Mouse (Mus musculus): ENCODE data around the gene Rpl22. TPM values are rescaled to one million over a fixed set of nuclear protein-coding genes. Genes with fewer than 3 reads are reported as not detected.

Gene Rpl22
- polyA plus RNA-seq, 1 experiment from 2014 or later: 358 TPM

DNA sequence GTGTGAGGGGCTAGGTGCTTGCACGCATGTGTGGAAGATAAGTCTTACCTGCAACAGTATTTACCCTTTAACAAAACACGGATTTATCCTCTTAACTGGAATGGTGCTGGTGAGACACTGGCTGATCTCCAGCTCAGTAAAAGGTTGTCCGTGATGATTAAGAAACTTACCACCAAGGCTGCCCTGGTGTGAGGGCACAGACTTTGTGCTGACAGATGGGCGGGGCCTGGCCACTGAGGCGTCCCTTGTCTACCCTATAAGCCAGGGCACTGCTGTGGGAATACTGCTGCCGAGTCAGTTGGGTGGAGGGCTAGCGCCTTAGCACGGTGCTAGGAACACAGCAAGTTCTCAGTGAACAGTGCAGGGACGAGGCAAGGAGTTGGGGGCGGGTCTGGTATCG is 23.5 kb upstream of the Rpl22 start:
- H3K27ac ChIP-seq (replicated peaks): no peak overlapping the region
- peaks cover 6% of the 10 kb centered on the region; the same call in 1 of the 2 replicates for H3K27me3 ChIP-seq (ENCODE audit: low read depth, poor library complexity, severe bottlenecking)
- H3K36me3 ChIP-seq: peaks cover 65% of the 10 kb centered on the region
- peaks cover 25% of the 10 kb centered on the region for H3K4me1 ChIP-seq
- H3K4me3 ChIP-seq: no peak overlapping the region
- DNase-seq (ENCODE audit: low spot score): no peak
- WGBS: 64% methylated on average over 11 of the region's 11 CpGs
- H3K9me3 ChIP-seq (replicated peaks): no peaks in the 10 kb centered on the region

DNA sequence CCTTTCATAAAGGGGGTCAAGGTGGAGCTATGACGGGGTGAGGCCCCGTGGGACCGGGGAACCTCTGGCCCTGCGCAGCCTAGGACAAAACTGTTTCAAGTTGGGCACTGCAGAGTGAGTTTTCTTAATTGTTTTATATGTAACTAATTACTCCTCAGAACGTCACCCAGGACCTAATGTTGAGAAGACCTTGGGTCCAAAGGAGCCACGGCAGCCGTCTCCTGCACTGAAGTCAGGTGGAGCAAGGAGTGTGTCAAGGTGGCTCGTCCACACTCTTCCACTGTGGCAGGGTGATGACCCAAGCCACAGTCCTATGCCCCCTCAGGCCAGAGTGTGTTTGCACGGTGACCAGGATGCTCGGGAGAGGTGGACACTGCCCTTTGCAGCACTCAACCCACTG is 22.4 kb upstream of the Rpl22 start:
- Histone ChIP-seq H3K4me3 (no peak overlapping the region), H3K9me3 (replicated peaks) (no peaks in the 10 kb centered on the region), H3K27ac (replicated peaks) (no peak overlapping the region), H3K4me1 (peaks cover 16% of the 10 kb centered on the region), H3K36me3 (peaks cover 68% of the 10 kb centered on the region), H3K27me3 (ENCODE audit: low read depth, poor library complexity, severe bottlenecking) (peaks cover 6% of the 10 kb centered on the region; the same call in 1 of the 2 replicates)
- no peak for DNase-seq (ENCODE audit: low spot score)
- 94% methylated on average over 10 of the region's 10 CpGs for WGBS

DNA sequence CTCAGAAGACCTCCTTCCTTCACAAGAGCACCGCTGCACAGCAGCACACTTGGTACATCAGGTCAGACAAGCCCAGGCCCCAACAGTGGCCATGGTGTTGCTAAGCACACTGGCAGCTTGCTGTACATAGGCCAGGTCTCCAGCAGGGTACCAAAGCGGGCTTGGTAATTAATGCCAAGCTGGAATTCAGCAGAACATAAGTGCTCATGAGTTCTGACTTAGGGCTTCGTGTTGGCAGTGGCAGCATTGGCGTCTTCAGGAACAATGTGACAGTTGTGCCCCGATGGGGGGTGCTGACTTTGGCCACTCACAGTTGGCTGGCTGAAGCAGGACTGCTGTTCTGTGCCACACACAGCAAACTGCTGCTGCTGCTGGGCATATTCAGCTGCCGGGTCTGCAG is 20.9 kb upstream of the Rpl22 start:
- DNase-seq (ENCODE audit: low spot score): no peak
- Histone ChIP-seq H3K9me3 (replicated peaks) (no peaks in the 10 kb centered on the region), H3K27me3 (ENCODE audit: low read depth, poor library complexity, severe bottlenecking) (peaks cover 5% of the 10 kb centered on the region), H3K36me3 (peaks cover 67% of the 10 kb centered on the region), H3K4me3 (no peak overlapping the region), H3K27ac (replicated peaks) (no peak overlapping the region), H3K4me1 (peaks cover 6% of the 10 kb centered on the region)
- 94% methylated on average over 6 of the region's 6 CpGs for WGBS

DNA sequence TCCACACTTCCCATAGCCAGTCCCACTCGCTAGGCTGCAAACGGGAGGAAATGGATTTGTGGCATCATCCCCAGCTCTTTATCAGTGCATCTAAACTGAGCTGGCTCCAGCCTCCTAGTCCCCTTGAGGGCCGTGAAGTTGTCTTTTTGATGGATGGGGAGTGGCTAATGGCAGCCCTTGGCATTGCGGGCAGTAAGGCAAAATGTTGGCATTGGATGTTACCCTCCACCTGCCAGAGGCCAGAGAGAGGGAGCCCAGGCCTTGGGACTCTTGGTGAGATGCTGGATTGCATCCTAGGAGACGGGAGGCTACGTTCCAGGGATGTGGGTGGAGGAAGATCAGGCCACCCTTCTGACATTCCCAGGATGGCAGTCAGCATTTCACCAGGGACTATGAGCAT is 19.6 kb upstream of the Rpl22 start:
- H3K36me3 ChIP-seq: peaks cover 54% of the 10 kb centered on the region
- peaks cover 6% of the 10 kb centered on the region for H3K4me1 ChIP-seq
- H3K9me3 ChIP-seq (replicated peaks): no peaks in the 10 kb centered on the region
- no peak overlapping the region for H3K27ac ChIP-seq (replicated peaks)
- peaks cover 18% of the 10 kb centered on the region for H3K27me3 ChIP-seq (ENCODE audit: low read depth, poor library complexity, severe bottlenecking)
- 89% methylated on average over 6 of the region's 6 CpGs for WGBS
- no peak for DNase-seq (ENCODE audit: low spot score)
- H3K4me3 ChIP-seq: no peak overlapping the region

DNA sequence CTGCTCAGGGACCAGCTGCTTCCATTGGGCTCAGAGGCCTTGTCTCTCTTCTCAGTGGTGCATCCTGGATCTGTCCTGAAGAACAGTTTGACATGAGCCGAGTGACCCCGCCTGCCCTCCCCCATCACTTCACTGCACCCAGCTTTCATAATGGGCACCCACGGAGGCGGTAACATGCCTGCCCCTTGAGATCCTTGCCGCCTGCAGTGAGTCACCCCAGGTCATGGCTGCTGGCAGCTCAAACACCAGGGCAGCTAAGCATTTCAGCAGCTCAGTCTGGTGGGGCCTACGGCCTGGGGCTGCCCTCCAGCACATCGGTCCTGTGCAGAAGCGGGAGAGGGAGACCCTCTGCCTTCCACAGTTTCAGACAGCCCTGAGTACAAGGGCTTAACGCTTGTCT is 18.0 kb upstream of the Rpl22 start:
- Histone ChIP-seq H3K4me1 (peaks cover 8% of the 10 kb centered on the region), H3K4me3 (no peak overlapping the region), H3K9me3 (replicated peaks) (no peaks in the 10 kb centered on the region), H3K27ac (replicated peaks) (no peak overlapping the region), H3K36me3 (peaks cover 39% of the 10 kb centered on the region), H3K27me3 (ENCODE audit: low read depth, poor library complexity, severe bottlenecking) (peaks cover 33% of the 10 kb centered on the region)
- 84% methylated on average over 9 of the region's 9 CpGs for WGBS
- DNase-seq (ENCODE audit: low spot score): no peak

DNA sequence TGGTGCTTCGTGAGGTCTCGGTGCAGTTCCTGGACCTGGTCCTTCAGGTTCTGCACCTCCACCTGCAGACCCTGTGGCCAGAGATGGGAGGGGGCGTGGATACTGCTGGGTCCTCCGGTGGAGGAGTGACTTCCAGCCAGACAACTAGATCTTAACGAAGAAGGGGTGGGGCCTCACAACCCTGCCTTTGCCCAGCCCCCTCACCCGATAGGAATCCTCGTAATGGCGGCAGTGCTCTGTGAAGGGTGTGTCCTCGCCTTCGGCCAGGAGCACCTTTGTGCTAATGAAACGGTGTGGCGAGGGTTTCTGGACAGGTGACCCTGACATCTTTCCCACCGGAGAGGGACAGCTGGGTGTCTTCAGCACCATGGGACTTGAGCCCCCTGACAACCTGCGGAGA is 13.4 kb upstream of the Rpl22 start:
- Histone ChIP-seq H3K36me3 (peaks cover 5% of the 10 kb centered on the region), H3K27me3 (ENCODE audit: low read depth, poor library complexity, severe bottlenecking) (peaks cover 80% of the 10 kb centered on the region), H3K27ac (replicated peaks) (no peak overlapping the region), H3K9me3 (replicated peaks) (no peaks in the 10 kb centered on the region), H3K4me1 (peaks cover 34% of the 10 kb centered on the region), H3K4me3 (peak overlapping the region; percentile 52)
- no peak for DNase-seq (ENCODE audit: low spot score)
- 4% methylated on average over 14 of the region's 14 CpGs for WGBS

DNA sequence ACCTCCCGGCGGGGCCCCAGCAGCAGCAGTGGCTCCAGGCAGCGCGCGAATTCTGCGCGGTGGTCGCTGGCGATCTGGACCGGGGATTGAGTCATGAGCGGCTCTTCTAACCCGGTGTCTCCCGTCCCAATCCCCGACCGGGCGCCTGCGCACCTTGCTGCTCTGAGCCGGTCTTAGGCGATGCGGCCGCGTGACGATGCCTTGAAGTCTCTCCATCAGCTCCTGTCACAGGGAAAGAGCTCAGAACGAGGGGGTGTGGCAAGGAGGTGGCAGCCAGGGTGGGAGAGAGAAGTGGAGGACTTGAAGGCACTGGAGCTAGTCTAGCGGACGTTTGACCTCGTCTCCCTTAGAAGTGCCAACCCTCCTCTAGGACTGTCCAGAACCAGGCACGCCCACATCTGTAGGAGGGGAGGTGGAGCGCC is 12.3 kb upstream of the Rpl22 start:
- peaks cover 38% of the 10 kb centered on the region for H3K4me1 ChIP-seq

DNA sequence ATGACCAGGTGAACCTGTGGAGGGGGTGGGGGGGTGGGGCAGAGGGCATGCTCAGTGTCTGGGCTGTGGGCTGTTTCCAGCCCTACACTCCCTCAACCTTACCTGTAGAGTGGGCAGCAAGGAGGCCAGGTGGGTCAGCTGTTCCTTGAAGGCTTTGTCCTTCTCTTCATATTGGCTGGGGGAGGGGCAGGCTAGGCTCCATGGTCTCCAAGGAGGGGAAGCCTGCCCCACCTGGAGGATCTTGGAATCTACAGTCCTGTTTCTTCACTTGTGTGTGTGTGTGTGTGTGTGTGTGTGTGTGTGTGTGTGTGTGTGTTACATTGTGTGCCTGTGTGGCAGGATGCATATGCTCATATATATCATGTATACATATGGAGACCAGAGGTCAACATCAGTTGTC is 11.6 kb upstream of the Rpl22 start:
- Histone ChIP-seq H3K27ac (replicated peaks) (no peak overlapping the region), H3K9me3 (replicated peaks) (no peaks in the 10 kb centered on the region), H3K36me3 (no peaks in the 10 kb centered on the region; the same call in 1 of the 2 replicates), H3K4me3 (peak overlapping the region; percentile 52; the same call in 1 of the 2 replicates), H3K27me3 (ENCODE audit: low read depth, poor library complexity, severe bottlenecking) (peaks cover 94% of the 10 kb centered on the region), H3K4me1 (peaks cover 46% of the 10 kb centered on the region)
- no peak for DNase-seq (ENCODE audit: low spot score)

More for the DNA sequence above, 12.3 kb upstream of the Rpl22 start:
- under 1% methylated on average over 29 of the region's 29 CpGs for WGBS
- H3K4me3 ChIP-seq: peak overlapping the region; percentile 52
- 0 out of 2 replicates have a peak overlapping the region, but pooled peaks have one; percentile 23 for H3K27ac ChIP-seq (replicated peaks)
- peaks cover 3% of the 10 kb centered on the region for H3K36me3 ChIP-seq
- H3K9me3 ChIP-seq (replicated peaks): no peaks in the 10 kb centered on the region
- peak; percentile 56 for DNase-seq (ENCODE audit: low spot score)
- peaks cover 90% of the 10 kb centered on the region for H3K27me3 ChIP-seq (ENCODE audit: low read depth, poor library complexity, severe bottlenecking)

DNA sequence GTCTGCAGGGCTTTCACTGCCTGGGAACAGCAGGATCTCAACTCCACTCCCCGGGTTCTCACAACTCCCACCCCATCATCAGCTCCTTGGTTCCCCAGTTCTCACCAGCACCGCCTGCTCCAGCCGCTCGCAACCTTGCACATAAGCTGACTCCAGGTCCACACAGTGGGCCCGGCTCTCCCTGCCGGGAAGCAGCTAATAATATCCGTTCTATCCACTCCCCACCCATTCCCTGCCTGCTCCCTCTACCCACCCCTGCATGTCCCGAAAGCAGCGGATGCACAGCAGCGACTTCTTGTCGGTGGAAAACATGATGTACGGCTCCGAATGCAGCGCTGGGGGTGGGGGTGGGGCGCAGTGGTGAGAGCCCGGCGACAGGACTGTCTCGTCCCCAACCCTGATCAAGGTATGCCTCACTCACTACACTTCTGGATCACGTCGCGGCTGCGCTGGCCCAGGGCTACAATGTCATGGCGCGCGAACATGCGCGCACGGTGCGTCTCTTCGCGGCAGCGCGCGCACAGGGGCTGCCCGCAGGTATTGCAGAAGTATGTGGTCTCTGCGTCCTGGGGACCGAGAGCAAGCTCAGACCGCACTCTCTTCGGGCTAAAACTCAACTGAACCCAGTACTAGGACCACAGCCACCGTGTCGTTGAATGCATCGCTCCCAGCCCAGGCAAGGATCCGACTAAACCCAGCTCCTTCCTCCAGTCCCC is 9.9 kb upstream of the Rpl22 start:
- no peak for DNase-seq (ENCODE audit: low spot score)
- Histone ChIP-seq H3K27ac (replicated peaks) (no peak overlapping the region), H3K4me1 (peaks cover 48% of the 10 kb centered on the region), H3K36me3 (no peaks in the 10 kb centered on the region), H3K9me3 (replicated peaks) (no peaks in the 10 kb centered on the region), H3K27me3 (ENCODE audit: low read depth, poor library complexity, severe bottlenecking) (peaks cover 88% of the 10 kb centered on the region), H3K4me3 (peak overlapping the region; percentile 42)
- WGBS: 1% methylated on average over 43 of the region's 43 CpGs

DNA sequence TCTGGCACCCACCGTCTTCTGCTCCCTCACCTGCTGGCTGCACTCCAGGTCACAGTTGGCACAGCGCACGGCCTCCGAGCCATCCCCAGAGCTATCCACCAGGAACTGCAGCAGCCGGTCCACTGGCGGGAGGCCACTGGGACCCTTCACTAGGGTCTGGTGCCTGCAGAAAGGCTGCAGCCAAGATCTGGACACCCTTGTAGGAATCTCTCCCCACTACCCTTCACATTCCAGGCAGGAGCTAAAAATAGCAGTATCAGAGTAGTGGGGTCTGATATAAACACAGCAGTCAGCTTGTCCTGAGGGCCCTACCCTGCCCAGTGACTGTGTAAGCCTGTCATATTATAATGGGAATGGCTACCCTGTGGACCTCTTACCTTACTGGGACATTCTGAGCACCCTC is 7.9 kb upstream of the Rpl22 start:
- Histone ChIP-seq H3K27ac (replicated peaks) (no peak overlapping the region), H3K4me3 (no peak overlapping the region), H3K9me3 (replicated peaks) (no peaks in the 10 kb centered on the region), H3K4me1 (peaks cover 49% of the 10 kb centered on the region), H3K27me3 (ENCODE audit: low read depth, poor library complexity, severe bottlenecking) (peaks cover 77% of the 10 kb centered on the region), H3K36me3 (no peaks in the 10 kb centered on the region)
- 93% methylated on average over 6 of the region's 6 CpGs for WGBS
- DNase-seq (ENCODE audit: low spot score): no peak

DNA sequence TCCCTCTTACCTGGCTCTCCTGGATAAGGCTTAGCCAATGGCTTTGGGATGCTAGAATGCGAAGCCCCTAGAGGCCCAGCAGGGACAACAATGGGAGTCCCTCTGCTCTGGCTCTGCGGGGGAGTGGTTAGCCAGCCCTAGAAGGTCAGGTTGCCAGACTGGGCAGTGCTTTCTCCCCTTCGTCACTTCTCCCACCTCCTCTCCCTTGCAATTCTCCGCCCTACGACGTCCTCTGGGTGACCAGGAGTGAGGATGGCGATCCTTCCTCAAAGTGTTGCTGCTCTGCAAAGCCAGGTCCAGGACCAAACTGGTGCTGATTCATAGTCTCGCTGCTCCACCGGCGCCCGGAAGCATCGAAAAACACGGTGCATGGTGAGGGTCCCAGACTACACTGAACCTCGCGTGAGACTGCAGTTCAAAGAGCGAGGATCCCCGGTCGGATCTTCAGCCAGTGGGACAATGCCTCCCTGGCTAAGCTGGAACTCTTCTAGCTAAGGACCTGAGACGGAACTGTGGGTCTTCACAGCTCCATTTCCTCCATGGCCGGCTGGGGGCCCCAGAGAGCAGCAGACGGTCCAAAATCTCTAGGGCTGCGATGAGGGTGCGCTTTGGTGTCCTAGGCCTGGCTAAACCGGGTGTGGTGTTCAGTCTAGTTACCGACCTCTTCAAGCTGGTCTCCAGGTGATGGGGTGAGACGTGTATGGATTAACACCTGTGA is 6.9 kb upstream of the Rpl22 start, which contains the start of gene Rnf207:
Rnf207 (minus strand) TSS at position 477 of the 718 bp plus-strand sequence.
- Histone ChIP-seq H3K4me3 (peak within 1 kb of the TSS; percentile 43), H3K27me3 (ENCODE audit: low read depth, poor library complexity, severe bottlenecking) (peaks cover 67% of the 10 kb centered on the region), H3K4me1 (peaks cover 38% of the 10 kb centered on the region), H3K36me3 (no peaks in the 10 kb centered on the region), H3K27ac (replicated peaks) (peak within 1 kb of the TSS; percentile 47; the same call in 1 of the 2 replicates), H3K9me3 (replicated peaks) (no peaks in the 10 kb centered on the region)
- WGBS: 3% methylated on average over 26 of the region's 26 CpGs
- DNase-seq (ENCODE audit: low spot score): peak; percentile 63

DNA sequence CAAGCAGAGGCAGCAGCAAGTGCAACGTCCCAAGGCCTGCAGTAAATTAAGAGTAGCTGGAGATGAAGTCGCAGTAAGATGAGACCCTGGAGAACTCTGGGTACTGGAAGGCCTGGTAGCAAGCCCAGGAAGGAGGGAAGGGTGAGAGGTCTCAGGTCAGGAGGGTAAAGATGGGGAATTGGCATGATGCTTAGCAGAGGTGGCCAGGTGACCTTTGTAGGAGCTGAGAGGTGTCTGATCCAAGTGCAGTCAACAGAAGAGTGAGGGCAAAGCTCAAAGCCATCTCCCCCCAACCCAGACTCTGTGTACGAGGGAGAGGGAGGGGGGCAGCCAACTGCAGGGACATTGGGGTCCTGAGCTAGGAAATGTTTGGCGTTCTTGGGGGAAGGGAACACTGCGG is 4.1 kb upstream of the Rpl22 start:
- Histone ChIP-seq H3K27ac (replicated peaks) (0 out of 2 replicates have a peak overlapping the region, but pooled peaks have one; percentile 28), H3K27me3 (ENCODE audit: low read depth, poor library complexity, severe bottlenecking) (peaks cover 39% of the 10 kb centered on the region), H3K36me3 (no peaks in the 10 kb centered on the region), H3K4me1 (peaks cover 24% of the 10 kb centered on the region), H3K9me3 (replicated peaks) (no peaks in the 10 kb centered on the region), H3K4me3 (no peak overlapping the region)
- WGBS: 65% methylated on average over 5 of the region's 5 CpGs
- no peak for DNase-seq (ENCODE audit: low spot score)
